Mouse (Mus musculus): ENCODE measurements around the gene Upb1. TPM values are rescaled to one million over a fixed set of nuclear protein-coding genes. Genes with fewer than 3 reads are reported as not detected.
"Not testable (repeated sequence)": the region's sequence is repeated elsewhere in the genome, so short reads cannot be mapped to it uniquely, and the experiment has no call there.

Upb1 gene
- under 1 TPM; 0.70 to 0.89 TPM for total RNA-seq (2021)
- 0.35 and 0.70 TPM in 2 replicates for polyA plus RNA-seq (2012; rRNA removed)
- long read RNA-seq, result 0 reads

GRCm38 (mm10) chr10:75400958-75401357 is at the start of gene Upb1:
Upb1 (plus strand) TSS chr10:75401115.
- intact Hi-C loops (cut with DNase I), result no loop called here

GRCm38 (mm10) chr10:75352541-75352940 is 48.4 kb upstream of the Upb1 start:
- no peak for DNase-seq
- intact Hi-C loops (cut with DNase I), result no loop called here
- Histone ChIP-seq H3K27me3 (ENCODE audit: control insufficient read depth, insufficient read depth, low read length) (no peaks in the 10 kb centered on the region), H3K36me3 (ENCODE audit: control insufficient read depth, insufficient read depth, low read length) (no peaks in the 10 kb centered on the region), H3K9ac (ENCODE audit: low read depth, low read length) (no peak overlapping the region), H3K4me3 (no peak overlapping the region), H3K27ac (no peak overlapping the region), H3K4me1 (ENCODE audit: control insufficient read depth, insufficient read depth, low read length) (peaks cover 5% of the 10 kb centered on the region), H3K79me2 (replicated peaks; ENCODE audit: control insufficient read depth, insufficient read depth, low read length) (no peaks in the 10 kb centered on the region)
- TF ChIP-seq POLR2A (IDR thresholded peaks at IDR 0.05; ENCODE audit: insufficient read depth, low read depth, low read length) (no peak), EP300 (IDR thresholded peaks at IDR 0.05; ENCODE audit: insufficient read depth, low read depth, low read length) (no peak), CTCF (IDR thresholded peaks at IDR 0.05) (no peak)
- 97% methylated on average over 12 of the region's 12 CpGs for WGBS

More at GRCm38 (mm10) chr10:75400958-75401357, at the start of gene Upb1:
- TF ChIP-seq CTCF (IDR thresholded peaks at IDR 0.05) (peak; percentile 59), POLR2A (IDR thresholded peaks at IDR 0.05; ENCODE audit: insufficient read depth, low read depth, low read length) (no peak)
- no peak within 1 kb of the TSS for H3K9ac ChIP-seq (ENCODE audit: low read depth, low read length)
- H3K79me2 ChIP-seq (replicated peaks; ENCODE audit: control insufficient read depth, insufficient read depth, low read length), result no peaks in the 10 kb centered on the region
- no peaks in the 10 kb centered on the region for H3K27me3 ChIP-seq (ENCODE audit: control insufficient read depth, insufficient read depth, low read length)
- peaks cover 2% of the 10 kb centered on the region for H3K4me1 ChIP-seq (ENCODE audit: control insufficient read depth, insufficient read depth, low read length)
- no peaks in the 10 kb centered on the region for H3K36me3 ChIP-seq (ENCODE audit: control insufficient read depth, insufficient read depth, low read length)
- no peak for DNase-seq
- no peak within 1 kb of the TSS for H3K27ac ChIP-seq
- H3K4me3 ChIP-seq, result no peak within 1 kb of the TSS
- WGBS, result 73% methylated on average over 4 of the region's 4 CpGs

GRCm38 (mm10) chr10:75353838-75354241 is 47.1 kb upstream of the Upb1 start:
- H3K79me2 ChIP-seq (replicated peaks; ENCODE audit: control insufficient read depth, insufficient read depth, low read length); H3K4me3 ChIP-seq; H3K36me3 ChIP-seq (ENCODE audit: control insufficient read depth, insufficient read depth, low read length); H3K9ac ChIP-seq (ENCODE audit: low read depth, low read length); intact Hi-C loops (cut with DNase I); H3K27me3 ChIP-seq (ENCODE audit: control insufficient read depth, insufficient read depth, low read length); H3K4me1 ChIP-seq (ENCODE audit: control insufficient read depth, insufficient read depth, low read length); H3K27ac ChIP-seq: not testable (repeated sequence)
- WGBS, result 33% methylated on average over 9 of the region's 9 CpGs
- peak in 1 of 2 experiments; percentile 28 for DNase-seq

- intact Hi-C loops (cut with DNase I), result no loop called here
- TF ChIP-seq CTCF (IDR thresholded peaks at IDR 0.05), result no peak
- no peak for TF ChIP-seq EP300 (IDR thresholded peaks at IDR 0.05; ENCODE audit: insufficient read depth, low read depth, low read length)
- no peak for TF ChIP-seq POLR2A (IDR thresholded peaks at IDR 0.05; ENCODE audit: insufficient read depth, low read depth, low read length)
Observed at GRCm38 (mm10) chr10:75355341-75355740, 45.6 kb upstream of the Upb1 start.

GRCm38 (mm10) chr10:75364214-75364690 is 36.7 kb upstream of the Upb1 start:
- H3K9ac ChIP-seq (ENCODE audit: low read depth, low read length); H3K79me2 ChIP-seq (replicated peaks; ENCODE audit: control insufficient read depth, insufficient read depth, low read length); H3K4me1 ChIP-seq (ENCODE audit: control insufficient read depth, insufficient read depth, low read length); H3K27me3 ChIP-seq (ENCODE audit: control insufficient read depth, insufficient read depth, low read length); H3K4me3 ChIP-seq; intact Hi-C loops (cut with DNase I); H3K36me3 ChIP-seq (ENCODE audit: control insufficient read depth, insufficient read depth, low read length): not testable (repeated sequence)
- WGBS, result 0% methylated on average over 1 of the region's 1 CpGs
- TF ChIP-seq EP300 (IDR thresholded peaks at IDR 0.05; ENCODE audit: insufficient read depth, low read depth, low read length), result 0 out of 2 replicates have a peak, but pooled peaks have one; percentile 7
- peak overlapping the region; percentile 69 for H3K27ac ChIP-seq
- peak; percentile 50 to 57 for DNase-seq

More at GRCm38 (mm10) chr10:75355341-75355740, 45.6 kb upstream of the Upb1 start:
- no peak for DNase-seq
- Histone ChIP-seq H3K9ac (ENCODE audit: low read depth, low read length) (no peak overlapping the region), H3K79me2 (replicated peaks; ENCODE audit: control insufficient read depth, insufficient read depth, low read length) (no peaks in the 10 kb centered on the region), H3K36me3 (ENCODE audit: control insufficient read depth, insufficient read depth, low read length) (no peaks in the 10 kb centered on the region), H3K27me3 (ENCODE audit: control insufficient read depth, insufficient read depth, low read length) (no peaks in the 10 kb centered on the region), H3K27ac (no peak overlapping the region), H3K4me3 (no peak overlapping the region), H3K4me1 (ENCODE audit: control insufficient read depth, insufficient read depth, low read length) (peaks cover 4% of the 10 kb centered on the region)
- WGBS, result 57% methylated on average over 4 of the region's 4 CpGs

- TF ChIP-seq POLR2A (IDR thresholded peaks at IDR 0.05; ENCODE audit: insufficient read depth, low read depth, low read length) (no peak), EP300 (IDR thresholded peaks at IDR 0.05; ENCODE audit: insufficient read depth, low read depth, low read length) (no peak), CTCF (IDR thresholded peaks at IDR 0.05) (no peak)
- peak overlapping the region; percentile 69 for H3K27ac ChIP-seq
Observed at GRCm38 (mm10) chr10:75364796-75365195, 36.1 kb upstream of the Upb1 start.

More at GRCm38 (mm10) chr10:75364796-75365195, 36.1 kb upstream of the Upb1 start:
- peaks cover 7% of the 10 kb centered on the region for H3K4me1 ChIP-seq (ENCODE audit: control insufficient read depth, insufficient read depth, low read length)
- peaks cover 8% of the 10 kb centered on the region for H3K36me3 ChIP-seq (ENCODE audit: control insufficient read depth, insufficient read depth, low read length)
- H3K27me3 ChIP-seq (ENCODE audit: control insufficient read depth, insufficient read depth, low read length), result no peaks in the 10 kb centered on the region
- intact Hi-C loops (cut with DNase I), result no loop called here
- H3K79me2 ChIP-seq (replicated peaks; ENCODE audit: control insufficient read depth, insufficient read depth, low read length), result no peaks in the 10 kb centered on the region
- WGBS, result 46% methylated on average over 9 of the region's 9 CpGs
- no peak overlapping the region for H3K4me3 ChIP-seq
- no peak for DNase-seq
- no peak overlapping the region for H3K9ac ChIP-seq (ENCODE audit: low read depth, low read length)

Data from heart, adult 2 months (tissue).